Mouse (Mus musculus): ENCODE data around the gene Gm29106. TPM values are rescaled to one million over a fixed set of nuclear protein-coding genes. Genes with fewer than 3 reads are reported as not detected.

Gm29106 gene
- not detected for polyA plus RNA-seq (2012; fragmentation: generic; extraction: Trizol)

DNA sequence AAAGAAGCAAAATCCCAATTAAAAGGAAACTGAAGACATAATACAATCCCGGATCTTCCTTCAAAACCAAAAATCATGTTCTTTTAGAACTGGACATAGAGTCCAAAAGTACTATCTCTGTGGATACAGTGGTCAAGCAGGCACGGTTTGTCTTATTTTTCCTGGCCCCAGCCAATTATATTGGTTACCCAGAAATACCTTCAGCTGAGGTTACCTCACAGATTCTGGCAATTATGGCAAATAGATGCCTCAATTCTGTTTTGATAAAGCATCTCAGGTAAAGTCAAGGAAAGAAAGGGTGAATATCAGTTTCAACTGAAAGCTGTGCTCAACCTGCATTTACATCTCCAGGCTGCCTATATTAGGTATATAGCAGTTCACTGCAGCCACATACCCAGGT, at the start of gene Gm29106:
TSS of gene Gm29106 (plus strand) at position 301 of the 400 bp plus-strand sequence.

Other genes with a start within 250 kb of the Gm29106 start
- not detected for gene Gm28168, start 248.5 kb upstream of the Gm29106 start, polyA plus RNA-seq (2012; fragmentation: generic; extraction: Trizol)
- not detected for gene Gm7145, start 210.6 kb upstream of the Gm29106 start, polyA plus RNA-seq (2012; fragmentation: generic; extraction: Trizol)
- gene Tsn, start 135.2 kb downstream of the Gm29106 start, polyA plus RNA-seq (2012; fragmentation: generic; extraction: Trizol), result 10 to 100 TPM; 57.1 to 88.9 TPM
- 10 to 100 TPM in 1 of 2 experiments, 1 to 10 TPM in 1; 5.9 to 20.3 TPM for gene Nifk, start 145.3 kb downstream of the Gm29106 start, polyA plus RNA-seq (2012; fragmentation: generic; extraction: Trizol)
- gene Clasp1, start 212.5 kb downstream of the Gm29106 start, polyA plus RNA-seq (2012; fragmentation: generic; extraction: Trizol), result 10 to 100 TPM in 1 of 2 experiments, 1 to 10 TPM in 1; 2.0 to 18.9 TPM

Data from C3H10T1/2 (cell line).